Mouse (Mus musculus): ENCODE measurements at regions not wholly inside any gene's neighbourhood (a gene's known extent, or its start where the extent isn't known, plus 50 kb on each side); places are given as distances from the start of the nearest gene placed in this dataset.

DNA sequence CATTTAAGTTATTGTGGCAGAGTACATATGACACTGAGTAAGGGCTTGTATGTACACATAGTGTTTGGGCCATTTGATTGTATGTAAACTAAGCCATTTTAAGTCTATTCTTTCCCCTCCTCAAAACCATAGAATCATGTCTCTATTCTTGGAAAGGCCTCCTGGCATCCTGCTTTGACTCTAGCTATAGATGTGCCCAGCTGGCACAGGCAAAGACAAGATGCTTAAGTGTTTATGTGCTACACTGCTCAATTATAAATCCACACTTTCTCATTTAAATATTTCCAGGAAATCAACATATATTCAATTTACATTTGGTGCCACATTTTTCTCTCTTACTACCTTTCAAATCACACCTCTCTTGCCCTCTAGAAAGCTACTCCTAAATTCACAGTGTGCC is 97.6 kb upstream of the Bdnf start:
- no peak for TF ChIP-seq CTCF (IDR thresholded peaks at IDR 0.05; ENCODE audit: low read depth)
- TF ChIP-seq EP300 (IDR thresholded peaks at IDR 0.05; ENCODE audit: low read depth), result no peak
